Mouse (Mus musculus) liver, adult 2 months (tissue): ENCODE data around the gene Mrc2. TPM values are rescaled to one million over a fixed set of nuclear protein-coding genes. Genes with fewer than 3 reads are reported as not detected.
A peak's percentile ranks its signal among the peaks of the same experiment; 100 is the strongest.

Experiments used
- DNase-seq: peaks from one replicate; pipeline ENCODE4 v3.0.0-alpha.2; 2011; ENCODE audit warnings: low read depth, low spot score; ENCODE audit errors: extremely low read depth
- H3K27ac ChIP-seq: fragments of 200-500 bp; replicated peaks from 2 replicates; pipeline ENCODE4 v1.5.1; 2012; ENCODE audit warnings: low read depth, mild to moderate bottlenecking, control low read depth, inconsistent platforms, low read length; ENCODE audit not compliant: insufficient read depth
- H3K27me3 ChIP-seq: fragments of 200-500 bp; 2 replicates; pipeline ENCODE4 v1.6.1; 2012; ENCODE audit warnings: mild to moderate bottlenecking, moderate library complexity, low read length, inconsistent platforms; ENCODE audit not compliant: control insufficient read depth, insufficient read depth
- H3K36me3 ChIP-seq: fragments of 200-500 bp; 2 replicates; pipeline ENCODE4 v1.6.1; 2012; ENCODE audit warnings: low read length, inconsistent platforms; ENCODE audit not compliant: control insufficient read depth, insufficient read depth
- H3K4me1 ChIP-seq: fragments of 200-500 bp; 2 replicates; pipeline ENCODE4 v1.6.1; 2011; ENCODE audit warnings: low read length; ENCODE audit not compliant: control insufficient read depth, insufficient read depth
- H3K4me3 ChIP-seq: fragments of 200-500 bp; 2 replicates; pipeline ENCODE4 v1.5.1; 2011; ENCODE audit warnings: low read depth, mild to moderate bottlenecking, control low read depth, low read length, moderate library complexity; ENCODE audit not compliant: insufficient read depth
- H3K79me2 ChIP-seq: fragments of 200-500 bp; 2 replicates; pipeline ENCODE4 v1.6.1; 2012; ENCODE audit warnings: inconsistent platforms, mild to moderate bottlenecking, low read length, moderate library complexity; ENCODE audit not compliant: control insufficient read depth, insufficient read depth
- H3K9ac ChIP-seq: fragments of 200-500 bp; 2 replicates; pipeline ENCODE4 v1.6.1; 2012; ENCODE audit warnings: low read depth, mild to moderate bottlenecking, control low read depth, inconsistent platforms, low read length
- CTCF ChIP-seq: fragments of 200-500 bp; IDR thresholded peaks from 2 replicates; pipeline ENCODE4 v1.5.1; 2011; ENCODE audit warnings: low read depth, low read length, control low read depth
- POLR2A ChIP-seq: fragments of 200-500 bp; IDR thresholded peaks from 2 replicates; pipeline ENCODE4 v1.6.1; 2011; ENCODE audit warnings: low read length, control low read depth; ENCODE audit not compliant: insufficient read depth; ENCODE audit errors: extremely low read depth
- WGBS: fragments of 180-500 bp; shearing (Covaris S2); methylation state at CpG from one replicate; pipeline ENCODE4 v1.1.7; 2018; 5-methylcytosine and 5-hydroxymethylcytosine counted together
- polyA plus RNA-seq: library from polyadenylated mRNA; depleted of rRNA; stranded (reverse); fragments of >200 nt; gene quantifications from 2 replicates; pipeline ENCODE4 v1.2.3, GENCODE M21; 2012
- total RNA-seq: library from RNA; depleted of rRNA; stranded (reverse); fragments of >200 nt; gene quantifications from 2 replicates; pipeline ENCODE4 v1.2.3, GENCODE M21; 2014

Mrc2 gene
- total and polyA plus RNA-seq, 2 experiments = 0.55 to 0.91 TPM

DNA sequence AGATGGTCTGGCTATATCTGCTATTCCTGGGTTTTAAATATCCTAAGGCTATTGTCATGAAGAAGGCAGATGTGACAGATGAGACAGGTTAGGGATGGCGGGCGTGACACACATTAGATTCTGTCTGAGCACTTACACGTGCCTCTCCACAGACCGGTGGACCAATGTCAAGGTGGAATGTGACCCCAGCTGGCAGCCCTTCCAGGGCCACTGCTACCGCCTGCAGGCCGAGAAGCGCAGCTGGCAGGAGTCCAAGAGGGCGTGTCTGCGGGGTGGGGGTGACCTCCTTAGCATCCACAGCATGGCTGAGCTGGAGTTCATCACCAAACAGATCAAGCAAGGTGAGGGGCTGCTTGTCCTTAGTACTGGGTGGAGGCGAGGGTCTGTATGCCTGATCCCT is 39.3 kb downstream of the Mrc2 start:
- 43% methylated on average over 10 of the region's 10 CpGs for WGBS
- H3K27me3 ChIP-seq = no peaks in the 10 kb centered on the region
- H3K9ac ChIP-seq = no peak overlapping the region
- TF ChIP-seq POLR2A (no peak), CTCF (no peak)
- no peaks in the 10 kb centered on the region for H3K36me3 ChIP-seq
- no peak for DNase-seq
- H3K27ac ChIP-seq = no peak overlapping the region
- H3K4me3 ChIP-seq = no peak overlapping the region
- H3K79me2 ChIP-seq = no peaks in the 10 kb centered on the region
- no peaks in the 10 kb centered on the region for H3K4me1 ChIP-seq

GRCm38 (mm10) chr11:105332468-105332867 is 40.0 kb downstream of the Mrc2 start:
- no peaks in the 10 kb centered on the region for H3K79me2 ChIP-seq
- H3K27me3 ChIP-seq = no peaks in the 10 kb centered on the region
- H3K27ac ChIP-seq = no peak overlapping the region
- no peak overlapping the region for H3K9ac ChIP-seq
- peak; percentile 54 for TF ChIP-seq CTCF
- TF ChIP-seq POLR2A = no peak
- DNase-seq = no peak
- 76% methylated on average over 8 of the region's 8 CpGs for WGBS
- no peaks in the 10 kb centered on the region for H3K4me1 ChIP-seq
- no peaks in the 10 kb centered on the region for H3K36me3 ChIP-seq
- H3K4me3 ChIP-seq = no peak overlapping the region

DNA sequence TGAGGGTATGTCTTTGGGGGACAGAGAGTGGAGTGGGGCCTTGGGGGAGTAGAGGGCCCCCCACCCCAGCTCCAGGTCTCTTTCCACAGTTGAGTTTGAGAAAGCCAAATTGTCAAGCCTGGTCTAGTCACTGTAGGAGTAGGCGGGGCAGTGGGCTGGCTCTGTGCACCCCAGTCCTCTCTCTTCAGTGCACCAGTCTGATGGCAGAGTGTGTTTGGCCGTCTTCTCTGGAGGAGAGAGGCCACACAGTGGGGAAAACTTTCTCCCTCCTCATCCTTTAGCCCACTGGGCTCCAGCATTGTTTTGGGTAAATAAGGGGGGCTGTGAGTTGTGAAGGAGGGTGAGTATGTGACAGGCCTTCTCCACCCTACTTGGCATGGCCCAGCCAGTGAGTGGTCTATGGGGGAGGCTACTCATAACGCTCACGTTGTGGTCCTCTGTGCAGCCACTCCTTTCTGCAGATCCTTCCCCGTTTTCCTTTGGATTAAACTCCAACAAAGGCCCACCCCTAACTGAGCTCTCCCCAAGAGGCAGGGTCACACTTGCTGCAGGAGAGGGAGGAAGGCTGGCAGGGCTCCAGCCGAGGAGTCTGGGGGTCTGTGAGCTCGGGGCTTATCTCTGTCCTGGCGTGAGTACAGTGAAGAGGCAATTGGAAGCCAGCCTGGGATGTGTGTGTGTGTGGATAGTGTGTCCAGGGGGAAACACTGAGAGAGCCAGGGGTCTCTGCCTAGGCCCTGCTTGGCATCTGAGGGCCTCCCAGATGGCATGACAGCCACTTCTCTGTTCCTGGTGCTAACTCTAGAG is 41.6 kb downstream of the Mrc2 start:
- no peaks in the 10 kb centered on the region for H3K36me3 ChIP-seq
- H3K4me3 ChIP-seq = no peak overlapping the region
- H3K27me3 ChIP-seq = no peaks in the 10 kb centered on the region
- no peak overlapping the region for H3K9ac ChIP-seq
- H3K27ac ChIP-seq = no peak overlapping the region
- DNase-seq = no peak
- TF ChIP-seq POLR2A (no peak), CTCF (no peak)
- no peaks in the 10 kb centered on the region for H3K79me2 ChIP-seq
- 64% methylated on average over 8 of the region's 8 CpGs for WGBS
- H3K4me1 ChIP-seq = no peaks in the 10 kb centered on the region

GRCm38 (mm10) chr11:105338596-105339390 is 46.4 kb downstream of the Mrc2 start:
- no peak overlapping the region for H3K4me3 ChIP-seq
- TF ChIP-seq POLR2A (no peak), CTCF (no peak)
- H3K27ac ChIP-seq = no peak overlapping the region
- H3K9ac ChIP-seq = no peak overlapping the region
- no peaks in the 10 kb centered on the region for H3K36me3 ChIP-seq
- no peaks in the 10 kb centered on the region for H3K4me1 ChIP-seq
- DNase-seq = no peak
- WGBS = 82% methylated on average over 12 of the region's 12 CpGs
- no peaks in the 10 kb centered on the region for H3K79me2 ChIP-seq
- H3K27me3 ChIP-seq = no peaks in the 10 kb centered on the region

GRCm38 (mm10) chr11:105345284-105345683 is 52.8 kb downstream of the Mrc2 start:
- peak; percentile 25 for DNase-seq
- Histone ChIP-seq H3K27ac (no peak overlapping the region), H3K27me3 (no peaks in the 10 kb centered on the region), H3K9ac (no peak overlapping the region), H3K79me2 (no peaks in the 10 kb centered on the region), H3K4me1 (no peaks in the 10 kb centered on the region), H3K4me3 (no peak overlapping the region), H3K36me3 (no peaks in the 10 kb centered on the region)
- 89% methylated on average over 2 of the region's 2 CpGs for WGBS
- TF ChIP-seq CTCF (peak; percentile 67), POLR2A (no peak)
